Mouse (Mus musculus): ENCODE measurements at regions not wholly inside any gene's neighbourhood (a gene's known extent, or its start where the extent isn't known, plus 50 kb on each side); places are given as distances from the start of the nearest gene placed in this dataset.
"Not testable (repeated sequence)": the region's sequence is repeated elsewhere in the genome, so short reads cannot be mapped to it uniquely, and the experiment has no call there.

- not testable (repeated sequence) for H3K36me3 ChIP-seq (ENCODE audit: insufficient read depth, low read length); H3K4me1 ChIP-seq (replicated peaks; ENCODE audit: low read depth, low read length); H3K4me3 ChIP-seq (replicated peaks; ENCODE audit: low read length); H3K27me3 ChIP-seq (ENCODE audit: insufficient read depth, low read length)
- H3K9me3 ChIP-seq (ENCODE audit: low read length), result peaks cover 23% of the 10 kb centered on the region
These were observed 78.9 kb upstream of the Gm21863 start for GRCm38 (mm10) chr12:19875386-19875785.

- H3K9me3 ChIP-seq (ENCODE audit: low read length), result peaks cover 17% of the 10 kb centered on the region
- H3K4me1 ChIP-seq (replicated peaks; ENCODE audit: low read depth, low read length), result no peaks in the 10 kb centered on the region
- no peaks in the 10 kb centered on the region for H3K36me3 ChIP-seq (ENCODE audit: insufficient read depth, low read length)
- H3K27me3 ChIP-seq (ENCODE audit: insufficient read depth, low read length), result no peaks in the 10 kb centered on the region
- TF ChIP-seq NANOG (IDR thresholded peaks at IDR 0.05; ENCODE audit: borderline replicate concordance, low read length) (no peak), POU5F1 (IDR thresholded peaks at IDR 0.05; ENCODE audit: borderline replicate concordance, low read length) (no peak), CTCF (conservative IDR thresholded peaks at IDR 0.05; ENCODE audit: low read length) (no peak)
- H3K4me3 ChIP-seq (replicated peaks; ENCODE audit: low read length), result 0 out of 2 replicates have a peak overlapping the region, but pooled peaks have one; percentile 10
These were observed 78.1 kb upstream of the Gm21863 start for GRCm38 (mm10) chr12:19876186-19876585.

GRCm38 (mm10) chr12:19882386-19882785 is 71.9 kb upstream of the Gm21863 start:
- no peaks in the 10 kb centered on the region for H3K9me3 ChIP-seq (ENCODE audit: low read length)
- TF ChIP-seq POU5F1 (IDR thresholded peaks at IDR 0.05; ENCODE audit: borderline replicate concordance, low read length) (no peak), NANOG (IDR thresholded peaks at IDR 0.05; ENCODE audit: borderline replicate concordance, low read length) (no peak), CTCF (conservative IDR thresholded peaks at IDR 0.05; ENCODE audit: low read length) (no peak)
- H3K27me3 ChIP-seq (ENCODE audit: insufficient read depth, low read length), result no peaks in the 10 kb centered on the region
- H3K4me3 ChIP-seq (replicated peaks; ENCODE audit: low read length), result no peak overlapping the region
- no peaks in the 10 kb centered on the region for H3K4me1 ChIP-seq (replicated peaks; ENCODE audit: low read depth, low read length)
- no peaks in the 10 kb centered on the region for H3K36me3 ChIP-seq (ENCODE audit: insufficient read depth, low read length)

All from E14TG2a.4 (cell line).